Mouse (Mus musculus) naive thymus-derived CD4-positive, alpha-beta T cell, adult 5 months (primary cell): ENCODE measurements around the gene Olfr314. TPM values are rescaled to one million over a fixed set of nuclear protein-coding genes. Genes with fewer than 3 reads are reported as not detected.

Experiments used
- polyA plus RNA-seq: library from polyadenylated mRNA; unstranded; fragments of 100-300 nt; shearing (Covaris generic); gene quantifications from one replicate; pipeline ENCODE4 v1.2.1, GENCODE M21; 2017

Olfr314 gene
- not detected for polyA plus RNA-seq

GRCm38 (mm10) chr11:58782480-58783089, at the start of gene Olfr314:
TSS of gene Olfr314 (plus strand) at chr11:58782952.

GRCm38 (mm10) chr11:58738792-58739262, 43.9 kb upstream of the Olfr314 start, which contains the start of gene Olfr317:
TSS of gene Olfr317 (minus strand) at chr11:58739212.

GRCm38 (mm10) chr11:58752434-58752833, 30.3 kb upstream of the Olfr314 start, which contains the start of gene Olfr316:
TSS of gene Olfr316 (plus strand) at chr11:58752734.

GRCm38 (mm10) chr11:58772888-58773287, 9.9 kb upstream of the Olfr314 start, which contains the start of gene Olfr315:
TSS of gene Olfr315 (plus strand) at chr11:58773188.

GRCm38 (mm10) chr11:58801558-58802228, 18.9 kb downstream of the Olfr314 start, which contains the start of gene Fam183b:
TSS of gene Fam183b (minus strand) at chr11:58801960.

GRCm38 (mm10) chr11:58814700-58815099, 31.9 kb downstream of the Olfr314 start, which contains the start of gene Olfr313:
TSS of gene Olfr313 (plus strand) at chr11:58815000.

GRCm38 (mm10) chr11:58828937-58829336, 46.2 kb downstream of the Olfr314 start, which contains the start of gene Olfr312:
TSS of gene Olfr312 (plus strand) at chr11:58829237.

Other genes with a start within 250 kb of the Olfr314 start
- 0.44 TPM for gene Olfr330, start 248.1 kb upstream of the Olfr314 start, polyA plus RNA-seq
- gene Olfr329-ps, start 236.5 kb upstream of the Olfr314 start, polyA plus RNA-seq: not detected
- not detected for gene Olfr328, start 227.3 kb upstream of the Olfr314 start, polyA plus RNA-seq
- not detected for gene Olfr224, start 212.4 kb upstream of the Olfr314 start, polyA plus RNA-seq
- gene Olfr325, start 205.2 kb upstream of the Olfr314 start, polyA plus RNA-seq: not detected
- gene Olfr324, start 187.8 kb upstream of the Olfr314 start, polyA plus RNA-seq: not detected
- gene 2210407C18Rik, start 166.9 kb upstream of the Olfr314 start, polyA plus RNA-seq: not detected
- gene Olfr323, start 152.5 kb upstream of the Olfr314 start, polyA plus RNA-seq: not detected
- gene Trim58, start 142.5 kb upstream of the Olfr314 start, polyA plus RNA-seq: not detected
- not detected for gene Olfr322, start 124.2 kb upstream of the Olfr314 start, polyA plus RNA-seq
- gene Olfr320, start 101.9 kb upstream of the Olfr314 start, polyA plus RNA-seq: not detected
- gene Olfr319, start 83.8 kb upstream of the Olfr314 start, polyA plus RNA-seq: not detected
- gene Olfr318, start 58.9 kb upstream of the Olfr314 start, polyA plus RNA-seq: not detected
- not detected for gene Olfr317, start 43.7 kb upstream of the Olfr314 start, polyA plus RNA-seq
- gene Olfr316, start 30.2 kb upstream of the Olfr314 start, polyA plus RNA-seq: not detected
- not detected for gene Olfr315, start 9.8 kb upstream of the Olfr314 start, polyA plus RNA-seq
- gene Fam183b, start 19.0 kb downstream of the Olfr314 start, polyA plus RNA-seq: not detected
- gene Olfr313, start 32.0 kb downstream of the Olfr314 start, polyA plus RNA-seq: not detected
- gene Olfr312, start 46.3 kb downstream of the Olfr314 start, polyA plus RNA-seq: 0.20 TPM
- not detected for gene Olfr311, start 56.3 kb downstream of the Olfr314 start, polyA plus RNA-seq
- gene Gm12258, start 64.2 kb downstream of the Olfr314 start, polyA plus RNA-seq: 5.2 TPM
- gene 2810021J22Rik, start 84.3 kb downstream of the Olfr314 start, polyA plus RNA-seq: 4.9 TPM
- 6.8 TPM for gene Zfp39, start 121.3 kb downstream of the Olfr314 start, polyA plus RNA-seq
- gene Btnl10, start 135.0 kb downstream of the Olfr314 start, polyA plus RNA-seq: 0.20 TPM
- gene Rnf187, start 156.0 kb downstream of the Olfr314 start, polyA plus RNA-seq: 225 TPM
- 16.1 TPM for gene Hist3h2ba, start 166.0 kb downstream of the Olfr314 start, polyA plus RNA-seq
- 34.0 TPM for gene Hist3h2a, start 171.7 kb downstream of the Olfr314 start, polyA plus RNA-seq
- gene Trim17, start 171.7 kb downstream of the Olfr314 start, polyA plus RNA-seq: 0.36 TPM
- gene Trim11, start 195.1 kb downstream of the Olfr314 start, polyA plus RNA-seq: 51.5 TPM